In genomic region chr6:124262696-124263095, GRCm38 (mm10) we compare ENCODE assay signal across 8 mouse cellular contexts. TPM values are rescaled to one million over a fixed set of nuclear protein-coding genes. Genes with fewer than 3 reads are reported as not detected.
DNase-seq lines count a peak whose midpoint lies in the region; ATAC-seq lines count a peak whose summit lies in the region.

No protein-coding gene starts in this region.

- 4% methylated on average over 3 of the region's 3 CpGs for WGBS in limb, embryonic 13.5 days
- 4% methylated on average over 3 of the region's 3 CpGs for WGBS in stomach, embryonic 16.5 days

- H3K9ac ChIP-seq in limb, embryonic 13.5 days, result no peak overlapping the region
- no peak overlapping the region for H3K9ac ChIP-seq in stomach, embryonic 16.5 days (ENCODE audit: low read length)

- peak; percentile 9; the same call in 1 of the 2 replicates for ATAC-seq in limb, embryonic 13.5 days (ENCODE audit: low FRiP score, low read depth)
- ATAC-seq in stomach, embryonic 16.5 days (ENCODE audit: insufficient read depth, low FRiP score), result 0 out of 2 replicates have a peak, but pooled peaks have one; percentile 47

- H3K4me3 ChIP-seq in limb, embryonic 13.5 days, result no peak overlapping the region
- H3K4me3 ChIP-seq in stomach, embryonic 16.5 days (replicated peaks; ENCODE audit: low read length), result no peak overlapping the region

- H3K9me3 ChIP-seq in limb, embryonic 13.5 days, result no peaks in the 10 kb centered on the region
- no peaks in the 10 kb centered on the region for H3K9me3 ChIP-seq in stomach, embryonic 16.5 days (replicated peaks; ENCODE audit: control insufficient read depth, low read length)

- no peak overlapping the region for H3K27ac ChIP-seq in limb, embryonic 13.5 days
- H3K27ac ChIP-seq in stomach, embryonic 16.5 days (ENCODE audit: low read length), result no peak overlapping the region

- no peaks in the 10 kb centered on the region for H3K4me1 ChIP-seq in limb, embryonic 13.5 days
- no peaks in the 10 kb centered on the region for H3K4me1 ChIP-seq in stomach, embryonic 16.5 days (ENCODE audit: control insufficient read depth, insufficient read depth, low read length)

- no peaks in the 10 kb centered on the region for H3K27me3 ChIP-seq in limb, embryonic 13.5 days
- no peaks in the 10 kb centered on the region for H3K27me3 ChIP-seq in stomach, embryonic 16.5 days (ENCODE audit: control insufficient read depth, insufficient read depth, low read length)

- peak; percentile 67 for DNase-seq in urinary bladder, postnatal 14 days (ENCODE audit: low spot score)
- no peak for DNase-seq in urinary bladder, adult 2 months (ENCODE audit: low spot score)
- DNase-seq in embryo, embryonic 10 days (ENCODE audit: low spot score), result peak; percentile 86
- DNase-seq in gastrocnemius, postnatal 4 days (ENCODE audit: low spot score in 2 of 2), result peak; percentile 46 to 71
- peak; percentile 28 to 78 for DNase-seq in kidney, adult 8-10 months
- DNase-seq in naive thymus-derived CD4-positive, alpha-beta T cell, adult 2 months (ENCODE audit: low read depth), result peak; percentile 87

- H3K4me2 ChIP-seq in limb, embryonic 13.5 days (replicated peaks), result no peak overlapping the region
- no peak overlapping the region for H3K4me2 ChIP-seq in stomach, embryonic 16.5 days (ENCODE audit: low read depth, low read length)

- no peaks in the 10 kb centered on the region for H3K36me3 ChIP-seq in limb, embryonic 13.5 days
- no peaks in the 10 kb centered on the region for H3K36me3 ChIP-seq in stomach, embryonic 16.5 days (ENCODE audit: control insufficient read depth, insufficient read depth, low read length)

RNA-seq across cellular contexts. Expression of gene Vmn2r27, which starts 31.0 kb away (rescaled TPM):
- polyA plus RNA-seq in urinary bladder, adult 2 months (2012; rRNA removed), result not detected in 2 replicates
- total RNA-seq in gastrocnemius, postnatal 4 days (2021), result not detected
- not detected in 2 replicates for polyA plus RNA-seq in limb, embryonic 13.5 days (2015; fragmentation: Nextera tagmentation; extraction: Ambion mirVana)
- not detected in 2 replicates for polyA plus RNA-seq in stomach, embryonic 16.5 days (2015; fragmentation: Nextera tagmentation; extraction: Ambion mirVana)

RNA-seq across cellular contexts. Expression of gene Cd163, which starts 41.8 kb away (rescaled TPM):
- polyA plus RNA-seq in urinary bladder, adult 2 months (2012; rRNA removed), result 4.9 and 10.5 TPM in 2 replicates
- total RNA-seq in gastrocnemius, postnatal 4 days (2021), result 10 to 100 TPM; 12.7 to 14.1 TPM
- not detected in 2 replicates for polyA plus RNA-seq in limb, embryonic 13.5 days (2015; fragmentation: Nextera tagmentation; extraction: Ambion mirVana)
- 0.89 and 0.99 TPM in 2 replicates for polyA plus RNA-seq in stomach, embryonic 16.5 days (2015; fragmentation: Nextera tagmentation; extraction: Ambion mirVana)
